Mouse (Mus musculus): ENCODE data around the gene Klrg2. TPM values are rescaled to one million over a fixed set of nuclear protein-coding genes. Genes with fewer than 3 reads are reported as not detected.

The Klrg2 gene
- polyA plus RNA-seq, 1 experiment from 2014 or later, result 0.44 TPM

GRCm38 (mm10) chr6:38635941-38636851, 846 bp downstream of the Klrg2 start:
- Histone ChIP-seq H3K4me2 (replicated peaks; ENCODE audit: low read depth) (peak overlapping the region; percentile 100), H3K9ac (ENCODE audit: low read depth, low read length) (peak overlapping the region; percentile 46), H3K4me1 (replicated peaks; ENCODE audit: control insufficient read depth, insufficient read depth, low read length) (peaks cover 6% of the 10 kb centered on the region; the same call in 1 of the 2 replicates), H3K27me3 (replicated peaks; ENCODE audit: control insufficient read depth, insufficient read depth, low read length) (peaks cover 60% of the 10 kb centered on the region), H3K9me3 (ENCODE audit: control insufficient read depth) (no peaks in the 10 kb centered on the region), H3K4me3 (ENCODE audit: low read depth, low read length) (peak overlapping the region; percentile 56), H3K27ac (ENCODE audit: low read depth, low read length) (no peak overlapping the region), H3K36me3 (ENCODE audit: control insufficient read depth, insufficient read depth) (no peaks in the 10 kb centered on the region)
- WGBS, result 1% methylated on average over 67 of the region's 72 CpGs
- no peak for TF ChIP-seq CTCF (IDR thresholded peaks at IDR 0.05; ENCODE audit: low read depth)
- peak; percentile 11 for ATAC-seq

GRCm38 (mm10) chr6:38634461-38634860, 2.6 kb downstream of the Klrg2 start:
- Histone ChIP-seq H3K27me3 (replicated peaks; ENCODE audit: control insufficient read depth, insufficient read depth, low read length) (peaks cover 43% of the 10 kb centered on the region), H3K4me3 (ENCODE audit: low read depth, low read length) (no peak overlapping the region), H3K9me3 (ENCODE audit: control insufficient read depth) (no peaks in the 10 kb centered on the region), H3K36me3 (ENCODE audit: control insufficient read depth, insufficient read depth) (no peaks in the 10 kb centered on the region; the same call in 1 of the 2 replicates), H3K27ac (ENCODE audit: low read depth, low read length) (no peak overlapping the region), H3K9ac (ENCODE audit: low read depth, low read length) (no peak overlapping the region), H3K4me1 (replicated peaks; ENCODE audit: control insufficient read depth, insufficient read depth, low read length) (peaks cover 6% of the 10 kb centered on the region; the same call in 1 of the 2 replicates), H3K4me2 (replicated peaks; ENCODE audit: low read depth) (no peak overlapping the region)
- 92% methylated on average over 8 of the region's 8 CpGs for WGBS
- no peak for TF ChIP-seq CTCF (IDR thresholded peaks at IDR 0.05; ENCODE audit: low read depth)
- no peak for ATAC-seq

GRCm38 (mm10) chr6:38632826-38633225, 4.2 kb downstream of the Klrg2 start:
- H3K36me3 ChIP-seq (ENCODE audit: control insufficient read depth, insufficient read depth), result no peaks in the 10 kb centered on the region; the same call in 1 of the 2 replicates
- no peak for TF ChIP-seq CTCF (IDR thresholded peaks at IDR 0.05; ENCODE audit: low read depth)
- H3K4me1 ChIP-seq (replicated peaks; ENCODE audit: control insufficient read depth, insufficient read depth, low read length), result peaks cover 6% of the 10 kb centered on the region; the same call in 1 of the 2 replicates
- H3K9me3 ChIP-seq (ENCODE audit: control insufficient read depth), result no peaks in the 10 kb centered on the region
- 88% methylated on average over 2 of the region's 2 CpGs for WGBS
- ATAC-seq, result no peak
- H3K27ac ChIP-seq (ENCODE audit: low read depth, low read length), result no peak overlapping the region
- H3K9ac ChIP-seq (ENCODE audit: low read depth, low read length), result no peak overlapping the region
- H3K4me3 ChIP-seq (ENCODE audit: low read depth, low read length), result no peak overlapping the region
- no peak overlapping the region for H3K4me2 ChIP-seq (replicated peaks; ENCODE audit: low read depth)
- peaks cover 31% of the 10 kb centered on the region for H3K27me3 ChIP-seq (replicated peaks; ENCODE audit: control insufficient read depth, insufficient read depth, low read length)

- Histone ChIP-seq H3K4me1 (replicated peaks; ENCODE audit: control insufficient read depth, insufficient read depth, low read length) (no peaks in the 10 kb centered on the region), H3K36me3 (ENCODE audit: control insufficient read depth, insufficient read depth) (no peaks in the 10 kb centered on the region; the same call in 1 of the 2 replicates), H3K9ac (ENCODE audit: low read depth, low read length) (no peak overlapping the region), H3K27ac (ENCODE audit: low read depth, low read length) (no peak overlapping the region), H3K27me3 (replicated peaks; ENCODE audit: control insufficient read depth, insufficient read depth, low read length) (peaks cover under 1% of the 10 kb centered on the region; the same call in 1 of the 2 replicates), H3K4me3 (ENCODE audit: low read depth, low read length) (no peak overlapping the region), H3K9me3 (ENCODE audit: control insufficient read depth) (no peaks in the 10 kb centered on the region), H3K4me2 (replicated peaks; ENCODE audit: low read depth) (no peak overlapping the region)
- TF ChIP-seq CTCF (IDR thresholded peaks at IDR 0.05; ENCODE audit: low read depth), result no peak
- WGBS, result 100% methylated on average over 1 of the region's 1 CpGs
- no peak for ATAC-seq
Measured at GRCm38 (mm10) chr6:38629556-38629955, 7.5 kb downstream of the Klrg2 start.

GRCm38 (mm10) chr6:38627486-38627885, 9.6 kb downstream of the Klrg2 start:
- no peak for ATAC-seq
- 81% methylated on average over 4 of the region's 4 CpGs for WGBS

GRCm38 (mm10) chr6:38627081-38627480, 10.0 kb downstream of the Klrg2 start:
- Histone ChIP-seq H3K27me3 (replicated peaks; ENCODE audit: control insufficient read depth, insufficient read depth, low read length) (no peaks in the 10 kb centered on the region), H3K36me3 (ENCODE audit: control insufficient read depth, insufficient read depth) (peaks cover 3% of the 10 kb centered on the region; the same call in 1 of the 2 replicates), H3K4me1 (replicated peaks; ENCODE audit: control insufficient read depth, insufficient read depth, low read length) (no peaks in the 10 kb centered on the region), H3K27ac (ENCODE audit: low read depth, low read length) (no peak overlapping the region), H3K4me2 (replicated peaks; ENCODE audit: low read depth) (no peak overlapping the region), H3K9me3 (ENCODE audit: control insufficient read depth) (no peaks in the 10 kb centered on the region), H3K9ac (ENCODE audit: low read depth, low read length) (no peak overlapping the region), H3K4me3 (ENCODE audit: low read depth, low read length) (no peak overlapping the region)
- no peak for ATAC-seq
- no peak for TF ChIP-seq CTCF (IDR thresholded peaks at IDR 0.05; ENCODE audit: low read depth)
- 96% methylated on average over 4 of the region's 4 CpGs for WGBS

More at GRCm38 (mm10) chr6:38627486-38627885, 9.6 kb downstream of the Klrg2 start:
- Histone ChIP-seq H3K36me3 (ENCODE audit: control insufficient read depth, insufficient read depth) (peaks cover 3% of the 10 kb centered on the region; the same call in 1 of the 2 replicates), H3K27ac (ENCODE audit: low read depth, low read length) (no peak overlapping the region), H3K9me3 (ENCODE audit: control insufficient read depth) (no peaks in the 10 kb centered on the region), H3K4me2 (replicated peaks; ENCODE audit: low read depth) (no peak overlapping the region), H3K27me3 (replicated peaks; ENCODE audit: control insufficient read depth, insufficient read depth, low read length) (no peaks in the 10 kb centered on the region), H3K4me1 (replicated peaks; ENCODE audit: control insufficient read depth, insufficient read depth, low read length) (no peaks in the 10 kb centered on the region), H3K4me3 (ENCODE audit: low read depth, low read length) (no peak overlapping the region), H3K9ac (ENCODE audit: low read depth, low read length) (no peak overlapping the region)
- TF ChIP-seq CTCF (IDR thresholded peaks at IDR 0.05; ENCODE audit: low read depth), result no peak
